Mouse (Mus musculus) embryonic facial prominence, embryonic 12.5 days (tissue): Measurements from ENCODE around the gene Tsku. TPM values are rescaled to one million over a fixed set of nuclear protein-coding genes. Genes with fewer than 3 reads are reported as not detected.

ENCODE experiments used
- ATAC-seq: fragments of 200-750 bp; cut with Nextera tagmentation; 2 replicates; pipeline ENCODE4 v1.8.0; 2017; ENCODE audit not compliant: insufficient number of reproducible peaks, insufficient read depth, low FRiP score, low TSS enrichment
- H3K27ac ChIP-seq: fragments of 300-500 bp; sonication (generic); 2 replicates; pipeline ENCODE4 v1.5.1; 2016; ENCODE audit warnings: mild to moderate bottlenecking
- H3K27me3 ChIP-seq: fragments of 300-500 bp; sonication (generic); 2 replicates; pipeline ENCODE4 v1.6.1; 2016; ENCODE audit warnings: mild to moderate bottlenecking, moderate library complexity
- H3K36me3 ChIP-seq: fragments of 300-500 bp; sonication (generic); 2 replicates; pipeline ENCODE4 v1.6.1; 2016; ENCODE audit warnings: mild to moderate bottlenecking
- H3K4me1 ChIP-seq: fragments of 300-500 bp; sonication (generic); 2 replicates; pipeline ENCODE4 v1.6.1; 2016
- H3K4me2 ChIP-seq: fragments of 300-500 bp; sonication (generic); replicated peaks from 2 replicates; pipeline ENCODE4 v1.6.1; 2016; ENCODE audit warnings: mild to moderate bottlenecking, moderate library complexity
- H3K4me3 ChIP-seq: fragments of 300-500 bp; sonication (generic); 2 replicates; pipeline ENCODE4 v1.5.1; 2016; ENCODE audit warnings: mild to moderate bottlenecking
- H3K9ac ChIP-seq: fragments of 300-500 bp; sonication (generic); 2 replicates; pipeline ENCODE4 v1.6.1; 2016; ENCODE audit warnings: mild to moderate bottlenecking, moderate library complexity
- H3K9me3 ChIP-seq: fragments of 300-500 bp; sonication (generic); 2 replicates; pipeline ENCODE4 v1.6.1; 2016; ENCODE audit warnings: mild to moderate bottlenecking, moderate library complexity
- WGBS: fragments of 180-500 bp; shearing (Covaris S2); methylation state at CpG from one replicate; pipeline ENCODE4 v1.1.7; 2016; 5-methylcytosine and 5-hydroxymethylcytosine counted together
- polyA plus RNA-seq: library from polyadenylated mRNA; unstranded; fragments of >200 nt; fragmentation: Nextera tagmentation; extraction: Ambion mirVana; gene quantifications from 2 replicates; pipeline ENCODE4 v1.2.1, GENCODE M21; 2016

Tsku gene
- polyA plus RNA-seq, 1 experiment from 2014 or later = 15.9 TPM

- Histone ChIP-seq H3K27me3 (no peaks in the 10 kb centered on the region), H3K36me3 (no peaks in the 10 kb centered on the region), H3K9ac (no peak overlapping the region), H3K4me2 (no peak overlapping the region), H3K27ac (no peak overlapping the region), H3K4me3 (no peak overlapping the region), H3K9me3 (no peaks in the 10 kb centered on the region), H3K4me1 (peaks cover 4% of the 10 kb centered on the region)
- no peak for ATAC-seq
- 39% methylated on average over 5 of the region's 5 CpGs for WGBS
Observed at GRCm38 (mm10) chr7:98323288-98324019, 37.7 kb downstream of the Tsku start.

GRCm38 (mm10) chr7:98322415-98322814, 38.7 kb downstream of the Tsku start:
- Histone ChIP-seq H3K4me1 (peaks cover 4% of the 10 kb centered on the region), H3K36me3 (no peaks in the 10 kb centered on the region), H3K27ac (no peak overlapping the region), H3K4me2 (no peak overlapping the region), H3K9ac (no peak overlapping the region), H3K27me3 (no peaks in the 10 kb centered on the region), H3K9me3 (no peaks in the 10 kb centered on the region), H3K4me3 (no peak overlapping the region)
- ATAC-seq = no peak
- WGBS = 76% methylated on average over 3 of the region's 3 CpGs

DNA sequence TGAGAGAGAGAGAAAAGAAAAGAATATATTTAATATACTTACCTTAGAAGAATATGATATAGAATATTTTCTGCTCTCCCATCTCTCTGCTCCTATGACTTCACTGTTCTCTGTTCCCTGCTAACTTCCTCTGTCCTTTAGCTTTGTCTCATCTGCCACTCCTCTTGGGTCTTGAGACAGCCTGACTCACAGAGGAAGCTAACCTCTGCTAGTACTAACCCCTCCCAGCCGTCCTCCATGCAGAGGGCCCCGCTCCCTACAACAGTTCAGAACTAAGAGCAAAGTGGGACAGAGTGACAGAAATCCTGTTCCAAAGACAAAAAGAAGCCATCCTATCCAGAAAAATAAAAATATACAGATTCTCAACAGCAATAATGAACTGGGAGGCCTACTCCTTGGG, 40.0 kb downstream of the Tsku start, which contains the start of gene Acer3:
Acer3 (minus strand) TSS at position 126 of the 400 bp plus-strand sequence.
- H3K4me2 ChIP-seq = no peak within 1 kb of the TSS
- H3K4me1 ChIP-seq = peaks cover 4% of the 10 kb centered on the region
- H3K27me3 ChIP-seq = no peaks in the 10 kb centered on the region
- no peaks in the 10 kb centered on the region for H3K36me3 ChIP-seq
- 84% methylated on average over 2 of the region's 2 CpGs for WGBS
- no peak within 1 kb of the TSS for H3K9ac ChIP-seq
- no peak within 1 kb of the TSS for H3K27ac ChIP-seq
- H3K4me3 ChIP-seq = no peak within 1 kb of the TSS
- ATAC-seq = no peak
- no peaks in the 10 kb centered on the region for H3K9me3 ChIP-seq

DNA sequence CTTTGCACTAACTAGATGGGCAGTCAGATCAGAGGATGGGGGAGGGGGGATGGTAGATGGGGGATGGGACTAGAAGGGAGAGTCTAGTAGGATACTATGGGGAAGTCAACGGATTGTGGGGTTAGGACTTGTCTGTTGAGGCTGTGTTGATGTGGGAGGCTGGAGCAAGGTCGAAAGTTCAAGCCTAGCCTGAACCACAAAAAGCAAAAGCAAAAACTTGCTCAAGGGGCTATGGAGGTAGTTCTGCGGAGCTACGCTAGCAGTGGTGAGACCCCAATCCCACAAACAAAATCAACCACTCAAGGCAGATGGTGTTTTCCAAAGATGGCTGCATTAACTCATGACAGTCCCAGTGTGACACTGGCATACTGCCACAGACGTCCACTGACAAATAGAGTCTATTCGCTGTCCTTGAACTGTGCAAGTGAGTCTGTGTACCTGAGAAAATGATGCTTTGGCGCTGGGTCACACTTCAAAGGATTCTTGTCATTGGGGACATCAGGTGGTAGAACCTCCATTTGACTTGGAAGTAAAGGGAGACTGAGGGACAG, 41.0 kb downstream of the Tsku start:
- 78% methylated on average over 7 of the region's 7 CpGs for WGBS
- Histone ChIP-seq H3K27me3 (no peaks in the 10 kb centered on the region), H3K36me3 (no peaks in the 10 kb centered on the region), H3K9me3 (no peaks in the 10 kb centered on the region), H3K4me2 (no peak overlapping the region), H3K27ac (no peak overlapping the region), H3K4me1 (peaks cover 4% of the 10 kb centered on the region), H3K4me3 (no peak overlapping the region), H3K9ac (no peak overlapping the region)
- no peak for ATAC-seq

DNA sequence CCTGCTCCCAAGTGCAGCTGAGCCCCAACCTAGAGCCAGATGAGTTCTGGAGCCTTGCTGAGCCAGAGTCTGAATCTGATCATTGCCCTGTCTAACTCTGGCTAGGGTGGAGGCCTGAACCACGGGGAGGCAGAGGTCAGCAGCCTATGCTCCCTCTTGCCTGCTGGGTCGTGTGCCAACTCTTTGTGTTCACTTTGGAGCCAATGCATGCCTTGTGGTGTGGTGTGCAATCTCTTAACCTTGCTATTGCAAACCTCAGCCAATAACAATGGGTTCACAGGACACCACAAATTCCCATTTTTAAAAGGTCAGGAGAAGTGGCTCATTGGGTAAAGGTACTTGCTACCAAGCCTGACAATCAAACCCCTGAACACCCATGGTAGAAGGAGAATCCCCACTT, 44.6 kb downstream of the Tsku start:
- WGBS = 52% methylated on average over 2 of the region's 2 CpGs
- no peaks in the 10 kb centered on the region for H3K9me3 ChIP-seq
- no peak for ATAC-seq
- no peaks in the 10 kb centered on the region for H3K27me3 ChIP-seq
- H3K4me3 ChIP-seq = no peak overlapping the region
- no peak overlapping the region for H3K9ac ChIP-seq
- no peak overlapping the region for H3K4me2 ChIP-seq
- no peak overlapping the region for H3K27ac ChIP-seq
- H3K36me3 ChIP-seq = no peaks in the 10 kb centered on the region
- H3K4me1 ChIP-seq = no peaks in the 10 kb centered on the region

DNA sequence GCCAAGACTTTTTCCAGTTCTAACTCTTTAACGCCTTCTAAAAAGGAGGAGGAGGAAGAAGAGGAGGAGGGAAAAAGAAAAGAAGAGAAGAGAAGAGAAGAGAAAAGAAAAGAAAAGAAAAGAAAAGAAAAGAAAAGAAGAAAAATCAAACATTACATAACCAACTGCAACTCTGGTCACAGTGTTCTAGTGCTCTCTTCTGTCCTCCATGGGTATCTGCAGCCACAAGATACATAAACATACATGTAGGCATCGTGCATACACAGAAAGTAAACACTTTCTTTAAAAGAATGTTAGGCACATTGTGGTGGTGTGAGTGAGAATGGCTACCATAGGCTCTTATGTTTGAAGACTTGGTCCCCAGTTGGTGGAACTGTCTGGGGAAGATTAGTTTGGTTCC, 46.0 kb downstream of the Tsku start:
- Histone ChIP-seq H3K9me3 (no peaks in the 10 kb centered on the region), H3K27ac (no peak overlapping the region), H3K27me3 (no peaks in the 10 kb centered on the region), H3K9ac (no peak overlapping the region), H3K4me2 (no peak overlapping the region), H3K4me3 (no peak overlapping the region), H3K36me3 (no peaks in the 10 kb centered on the region), H3K4me1 (no peaks in the 10 kb centered on the region)
- ATAC-seq = no peak
- 74% methylated on average over 2 of the region's 2 CpGs for WGBS

DNA sequence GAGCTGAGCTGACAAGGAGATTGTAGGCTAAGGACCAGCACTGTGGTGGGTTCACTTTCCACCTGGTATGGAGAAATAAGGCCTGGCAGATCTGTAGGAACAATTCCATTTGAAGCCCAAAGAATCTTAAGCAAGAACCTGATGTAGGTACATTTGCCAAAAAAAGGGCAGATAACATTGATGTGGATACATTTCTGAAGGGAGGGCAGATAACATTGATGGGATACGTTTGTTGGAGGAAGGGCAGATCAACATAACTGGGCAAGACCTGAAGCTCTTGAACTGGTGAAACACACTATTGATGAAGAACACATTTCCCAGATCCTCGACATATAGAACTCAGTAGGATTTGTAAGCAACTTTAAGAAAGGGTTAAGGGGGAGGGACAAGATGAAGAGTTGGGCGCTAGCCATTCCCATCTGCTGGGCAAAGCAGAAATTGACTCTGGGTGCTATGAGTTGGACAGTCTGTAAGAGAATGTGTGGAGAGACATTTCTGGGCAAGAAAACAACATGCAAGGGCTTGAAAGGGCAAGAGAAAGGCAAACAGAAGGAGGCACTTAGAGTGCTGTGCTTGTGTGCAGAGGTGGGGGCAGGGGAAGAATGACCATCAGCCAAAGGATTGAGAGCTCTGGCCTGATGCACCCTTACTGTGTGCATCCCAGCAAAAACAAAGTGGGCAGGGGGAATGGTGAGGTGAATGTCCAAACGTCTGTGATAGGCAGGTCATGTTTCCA, 48.8 kb downstream of the Tsku start:
- no peaks in the 10 kb centered on the region for H3K27me3 ChIP-seq
- no peak overlapping the region for H3K4me2 ChIP-seq
- H3K4me1 ChIP-seq = peaks cover 4% of the 10 kb centered on the region; the same call in 1 of the 2 replicates
- H3K9me3 ChIP-seq = no peaks in the 10 kb centered on the region
- no peaks in the 10 kb centered on the region for H3K36me3 ChIP-seq
- WGBS = 55% methylated on average over 4 of the region's 4 CpGs
- H3K9ac ChIP-seq = no peak overlapping the region
- H3K4me3 ChIP-seq = no peak overlapping the region
- ATAC-seq = no peak
- H3K27ac ChIP-seq = no peak overlapping the region

- Histone ChIP-seq H3K9me3 (no peaks in the 10 kb centered on the region), H3K4me3 (no peak overlapping the region), H3K27me3 (no peaks in the 10 kb centered on the region), H3K27ac (no peak overlapping the region), H3K9ac (no peak overlapping the region), H3K4me1 (peaks cover 4% of the 10 kb centered on the region; the same call in 1 of the 2 replicates), H3K4me2 (no peak overlapping the region), H3K36me3 (no peaks in the 10 kb centered on the region)
- ATAC-seq = no peak
- WGBS = 62% methylated on average over 6 of the region's 6 CpGs
Observed at GRCm38 (mm10) chr7:98310266-98310665, 50.9 kb downstream of the Tsku start.

GRCm38 (mm10) chr7:98309219-98310030, 51.7 kb downstream of the Tsku start:
- Histone ChIP-seq H3K27ac (0 out of 2 replicates have a peak overlapping the region, but pooled peaks have one; percentile 12), H3K4me2 (peak overlapping the region; percentile 67), H3K4me3 (peak overlapping the region; percentile 71), H3K27me3 (no peaks in the 10 kb centered on the region), H3K36me3 (no peaks in the 10 kb centered on the region), H3K9ac (peak overlapping the region; percentile 77), H3K4me1 (peaks cover 4% of the 10 kb centered on the region; the same call in 1 of the 2 replicates), H3K9me3 (no peaks in the 10 kb centered on the region)
- peak; percentile 98 for ATAC-seq
- under 1% methylated on average over 52 of the region's 53 CpGs for WGBS

DNA sequence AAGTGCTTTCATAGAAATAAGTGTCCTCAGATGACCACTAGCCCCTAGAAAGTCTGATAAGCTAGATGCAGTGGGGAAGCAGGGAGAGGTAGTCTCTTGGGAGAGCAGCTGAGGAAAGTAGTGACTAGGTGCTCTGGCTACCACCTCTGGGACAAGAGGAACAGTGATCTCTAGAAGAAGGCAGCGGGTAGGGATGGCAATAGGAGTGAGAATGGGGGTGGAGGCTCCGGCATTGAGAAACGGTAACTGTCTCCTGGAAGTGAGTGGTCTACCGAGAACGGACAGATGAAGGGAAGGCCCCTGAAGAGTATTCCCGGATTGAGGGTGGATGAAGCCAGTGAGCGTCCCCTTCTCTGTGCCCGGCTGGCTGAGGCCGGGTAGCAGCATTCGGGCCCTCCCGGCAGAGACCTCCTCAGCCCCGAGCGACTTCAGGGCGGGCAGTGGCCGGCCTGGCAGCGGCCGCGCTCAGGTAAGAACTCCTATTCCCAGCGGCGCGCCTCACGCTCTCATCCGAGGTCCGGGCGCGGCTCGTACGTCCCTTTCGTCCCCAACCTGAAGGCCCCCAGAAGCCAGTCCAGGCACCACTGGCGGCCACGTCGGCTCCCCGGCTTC, 52.4 kb downstream of the Tsku start:
- Histone ChIP-seq H3K9me3 (no peaks in the 10 kb centered on the region), H3K4me3 (peak overlapping the region; percentile 71), H3K36me3 (no peaks in the 10 kb centered on the region), H3K27me3 (no peaks in the 10 kb centered on the region), H3K9ac (peak overlapping the region; percentile 77), H3K27ac (0 out of 2 replicates have a peak overlapping the region, but pooled peaks have one; percentile 12), H3K4me2 (peak overlapping the region; percentile 67), H3K4me1 (peaks cover 4% of the 10 kb centered on the region; the same call in 1 of the 2 replicates)
- WGBS = under 1% methylated on average over 33 of the region's 33 CpGs
- peak; percentile 29; the same call in 1 of the 2 replicates for ATAC-seq
